Mouse (Mus musculus) liver, embryonic 16.5 days (tissue): Measurements from ENCODE around the gene Polr3c. TPM values are rescaled to one million over a fixed set of nuclear protein-coding genes. Genes with fewer than 3 reads are reported as not detected.

Experiments used
- ATAC-seq: fragments of 200-750 bp; cut with Nextera tagmentation; 2 replicates; pipeline ENCODE4 v1.8.0; 2017; ENCODE audit warnings: low read depth, mild to moderate bottlenecking, moderate number of reproducible peaks, moderate library complexity
- H3K27ac ChIP-seq: fragments of 300-500 bp; sonication (generic); 2 replicates; pipeline ENCODE4 v1.5.1; 2014; ENCODE audit warnings: mild to moderate bottlenecking, low read length
- H3K27me3 ChIP-seq: fragments of 300-500 bp; sonication (generic); 2 replicates; pipeline ENCODE4 v1.6.1; 2014; ENCODE audit warnings: low read depth, low read length, mixed read lengths; ENCODE audit not compliant: control insufficient read depth, insufficient read depth
- H3K36me3 ChIP-seq: fragments of 300-500 bp; sonication (generic); 2 replicates; pipeline ENCODE4 v1.6.1; 2014; ENCODE audit warnings: mild to moderate bottlenecking; ENCODE audit not compliant: control insufficient read depth, insufficient read depth
- H3K4me1 ChIP-seq: fragments of 300-500 bp; sonication (generic); 2 replicates; pipeline ENCODE4 v1.6.1; 2014; ENCODE audit warnings: low read depth, low read length, mixed read lengths; ENCODE audit not compliant: control insufficient read depth
- H3K4me2 ChIP-seq: fragments of 300-500 bp; sonication (generic); 2 replicates; pipeline ENCODE4 v1.6.1; 2014; ENCODE audit warnings: low read depth, low read length, mixed read lengths
- H3K4me3 ChIP-seq: fragments of 300-500 bp; sonication (generic); 2 replicates; pipeline ENCODE4 v1.5.1; 2014; ENCODE audit warnings: low read depth, mild to moderate bottlenecking, low read length
- H3K9ac ChIP-seq: fragments of 300-500 bp; sonication (generic); 2 replicates; pipeline ENCODE4 v1.6.1; 2014; ENCODE audit warnings: low read depth, low read length
- H3K9me3 ChIP-seq: fragments of 300-500 bp; sonication (generic); replicated peaks from 2 replicates; pipeline ENCODE4 v1.6.1; 2016; ENCODE audit warnings: low read length; ENCODE audit not compliant: control insufficient read depth
- WGBS: fragments of 180-500 bp; shearing (Covaris S2); extraction: QIAGEN DNeasy Blood & Tissue Kit; methylation state at CpG from one replicate; pipeline ENCODE4 v1.1.7; 2014; ENCODE audit not compliant: insufficient replicate concordance; 5-methylcytosine and 5-hydroxymethylcytosine counted together
- polyA plus RNA-seq: library from polyadenylated mRNA; unstranded; fragments of >200 nt; fragmentation: Nextera tagmentation; extraction: Ambion mirVana; gene quantifications from 2 replicates; pipeline ENCODE4 v1.2.1, GENCODE M21; 2015

Polr3c gene
- polyA plus RNA-seq, 1 experiment from 2014 or later = 19.4 TPM

DNA sequence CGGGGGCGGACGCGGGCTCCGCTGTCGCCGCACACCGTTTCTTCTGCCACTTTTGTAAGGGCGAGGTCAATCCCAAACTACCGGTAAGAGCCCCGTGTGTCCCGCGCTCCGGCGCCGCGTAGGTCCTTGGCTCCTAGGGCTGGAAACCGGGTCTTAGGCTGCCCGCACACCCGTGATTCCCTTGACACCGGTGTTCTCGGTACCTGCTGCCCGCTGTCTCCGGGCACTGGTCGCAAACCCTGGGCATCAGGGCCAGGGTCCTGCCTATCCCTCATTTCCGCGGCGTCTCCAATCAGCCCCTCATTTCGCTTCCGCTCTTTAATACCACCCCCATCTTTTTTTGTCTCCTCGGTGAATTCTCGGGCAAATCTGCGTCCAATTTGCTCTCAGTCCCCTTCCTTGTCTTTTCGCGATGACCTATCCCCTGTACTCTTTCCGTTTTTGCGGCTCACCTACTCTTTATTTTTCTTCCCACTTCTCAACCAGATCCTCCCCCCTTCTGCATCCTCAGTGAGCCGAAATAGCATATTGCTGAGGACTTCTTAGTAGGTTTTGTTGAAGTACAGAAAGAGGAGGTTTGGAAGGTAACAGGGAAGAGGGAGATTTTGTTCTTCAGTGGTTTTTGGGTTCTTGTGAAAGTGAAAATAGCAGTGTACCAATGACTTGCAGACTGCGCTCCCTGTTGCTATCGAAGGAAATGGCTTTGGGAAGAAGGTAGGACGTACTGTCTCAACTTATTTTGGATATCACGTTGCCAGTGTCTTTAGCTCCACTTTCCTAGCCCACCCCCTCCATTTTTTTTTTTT is 603 bp upstream of the Polr3c start:
- no peaks in the 10 kb centered on the region for H3K27me3 ChIP-seq
- under 1% methylated on average over 41 of the region's 42 CpGs for WGBS
- peak overlapping the region; percentile 80 for H3K4me2 ChIP-seq
- H3K9me3 ChIP-seq = no peaks in the 10 kb centered on the region
- peaks cover 15% of the 10 kb centered on the region for H3K4me1 ChIP-seq
- peak overlapping the region; percentile 95 for H3K4me3 ChIP-seq
- ATAC-seq = no peak
- peak overlapping the region; percentile 94 for H3K9ac ChIP-seq
- peaks cover 2% of the 10 kb centered on the region; the same call in 1 of the 2 replicates for H3K36me3 ChIP-seq
- H3K27ac ChIP-seq = peak overlapping the region; percentile 93

- no peak overlapping the region for H3K4me2 ChIP-seq
- ATAC-seq = no peak
- no peak overlapping the region for H3K4me3 ChIP-seq
- no peak overlapping the region for H3K9ac ChIP-seq
- no peaks in the 10 kb centered on the region for H3K27me3 ChIP-seq
- no peaks in the 10 kb centered on the region for H3K9me3 ChIP-seq
- H3K27ac ChIP-seq = no peak overlapping the region
- H3K36me3 ChIP-seq = peaks cover 6% of the 10 kb centered on the region
- H3K4me1 ChIP-seq = peaks cover 7% of the 10 kb centered on the region; the same call in 1 of the 2 replicates
- WGBS = 63% methylated on average over 14 of the region's 14 CpGs
Observed at GRCm38 (mm10) chr3:96719173-96719572, 8.3 kb downstream of the Polr3c start.

- Histone ChIP-seq H3K9me3 (no peaks in the 10 kb centered on the region), H3K4me3 (no peak overlapping the region), H3K27ac (no peak overlapping the region), H3K36me3 (peaks cover 22% of the 10 kb centered on the region), H3K9ac (no peak overlapping the region), H3K4me1 (no peaks in the 10 kb centered on the region), H3K4me2 (no peak overlapping the region), H3K27me3 (no peaks in the 10 kb centered on the region)
- ATAC-seq = no peak
- 29% methylated on average over 2 of the region's 2 CpGs for WGBS
Observed at GRCm38 (mm10) chr3:96715854-96716253, 11.6 kb downstream of the Polr3c start.

GRCm38 (mm10) chr3:96714286-96714685 is 13.1 kb downstream of the Polr3c start:
- Histone ChIP-seq H3K9ac (no peak overlapping the region), H3K36me3 (peaks cover 31% of the 10 kb centered on the region), H3K27me3 (no peaks in the 10 kb centered on the region), H3K9me3 (no peaks in the 10 kb centered on the region), H3K4me3 (no peak overlapping the region), H3K4me2 (no peak overlapping the region), H3K27ac (no peak overlapping the region), H3K4me1 (no peaks in the 10 kb centered on the region)
- no peak for ATAC-seq
- WGBS = 69% methylated on average over 5 of the region's 5 CpGs

DNA sequence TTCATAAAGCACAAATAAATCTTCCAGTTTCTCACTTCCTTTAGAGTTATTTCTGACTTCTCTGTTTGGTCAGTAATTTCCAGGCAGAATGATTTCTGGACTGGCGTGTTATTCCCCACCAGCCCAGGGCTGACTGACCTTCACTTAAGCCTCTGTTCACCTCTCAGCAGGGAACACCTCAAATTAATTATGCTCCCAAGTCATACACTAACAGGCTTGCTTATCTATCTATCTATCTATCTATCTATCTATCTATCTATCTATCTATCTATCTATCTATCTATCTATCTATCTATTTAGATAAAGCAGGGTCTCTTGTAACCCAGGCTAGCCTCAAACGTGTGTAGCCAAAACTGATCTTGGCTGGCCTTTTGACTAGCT is 18.8 kb downstream of the Polr3c start:
- WGBS = 51% methylated on average over 2 of the region's 2 CpGs
- Histone ChIP-seq H3K4me1 (peaks cover 3% of the 10 kb centered on the region; the same call in 1 of the 2 replicates), H3K9ac (no peak overlapping the region), H3K4me3 (no peak overlapping the region), H3K27me3 (peaks cover 7% of the 10 kb centered on the region), H3K4me2 (peak overlapping the region; percentile 79; the same call in 1 of the 2 replicates), H3K9me3 (no peaks in the 10 kb centered on the region), H3K27ac (no peak overlapping the region), H3K36me3 (peaks cover 24% of the 10 kb centered on the region)
- no peak for ATAC-seq

GRCm38 (mm10) chr3:96707903-96708683 is 19.3 kb downstream of the Polr3c start, which contains the start of gene Nudt17:
TSS of gene Nudt17 (minus strand) at chr3:96708562.
- Histone ChIP-seq H3K4me3 (peak within 1 kb of the TSS; percentile 54), H3K9ac (peak within 1 kb of the TSS; percentile 43; the same call in 1 of the 2 replicates)

DNA sequence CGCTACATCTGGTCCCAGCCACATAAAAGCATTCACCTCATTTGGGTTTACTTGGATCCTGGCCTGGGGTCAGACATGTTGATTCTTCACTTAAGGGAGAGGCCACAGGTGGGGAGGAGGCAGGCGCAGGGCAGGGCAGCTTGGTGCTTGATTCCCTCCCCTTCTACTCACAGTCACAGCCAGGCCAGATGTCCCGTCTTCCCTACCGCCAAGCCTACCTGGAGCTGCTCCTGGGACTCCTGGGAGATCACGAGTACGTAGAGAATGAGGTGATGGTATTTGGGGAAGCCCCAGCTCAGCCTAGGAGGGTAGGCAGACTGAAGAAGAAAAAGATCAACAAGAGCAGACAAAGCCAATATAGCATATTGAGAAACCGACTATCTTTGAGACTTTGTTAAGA is 20.4 kb downstream of the Polr3c start:
- Histone ChIP-seq H3K27ac (no peak overlapping the region), H3K4me3 (no peak overlapping the region), H3K4me2 (no peak overlapping the region), H3K9me3 (no peaks in the 10 kb centered on the region), H3K27me3 (peaks cover 7% of the 10 kb centered on the region), H3K4me1 (peaks cover 3% of the 10 kb centered on the region; the same call in 1 of the 2 replicates), H3K36me3 (peaks cover 14% of the 10 kb centered on the region), H3K9ac (no peak overlapping the region)
- ATAC-seq = no peak
- 73% methylated on average over 7 of the region's 7 CpGs for WGBS

More at GRCm38 (mm10) chr3:96707903-96708683, 19.3 kb downstream of the Polr3c start, which contains the start of gene Nudt17:
- H3K4me2 ChIP-seq = peak within 1 kb of the TSS; percentile 79
- no peak within 1 kb of the TSS for H3K27ac ChIP-seq
- peaks cover 3% of the 10 kb centered on the region; the same call in 1 of the 2 replicates for H3K4me1 ChIP-seq
- ATAC-seq = peak; percentile 78
- peaks cover 7% of the 10 kb centered on the region for H3K27me3 ChIP-seq
- H3K36me3 ChIP-seq = peaks cover 19% of the 10 kb centered on the region
- no peaks in the 10 kb centered on the region for H3K9me3 ChIP-seq
- WGBS = 6% methylated on average over 42 of the region's 42 CpGs

DNA sequence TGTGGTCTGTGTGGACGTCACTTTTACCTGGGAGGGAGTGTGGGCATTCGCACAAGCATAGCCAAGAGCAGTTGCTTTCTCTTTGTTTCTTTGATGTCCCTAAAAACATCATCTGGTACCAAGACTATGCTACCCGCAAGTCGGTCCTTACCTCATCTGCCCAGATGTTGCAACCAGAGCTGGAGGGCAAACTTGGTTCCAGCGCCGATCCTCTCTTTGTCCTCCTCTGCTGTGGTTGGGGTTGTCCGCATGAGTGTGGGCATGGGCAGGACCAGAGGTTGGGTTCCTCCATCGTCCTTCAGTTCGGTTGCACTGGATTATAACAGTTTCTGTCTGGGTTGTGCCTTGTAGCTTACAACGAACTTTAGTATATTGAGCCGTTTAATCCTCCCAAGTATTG is 21.2 kb downstream of the Polr3c start:
- 77% methylated on average over 11 of the region's 11 CpGs for WGBS
- no peaks in the 10 kb centered on the region for H3K9me3 ChIP-seq
- no peak overlapping the region for H3K9ac ChIP-seq
- no peak overlapping the region for H3K4me2 ChIP-seq
- H3K27ac ChIP-seq = no peak overlapping the region
- peaks cover 13% of the 10 kb centered on the region for H3K36me3 ChIP-seq
- H3K4me1 ChIP-seq = peaks cover 3% of the 10 kb centered on the region; the same call in 1 of the 2 replicates
- ATAC-seq = no peak
- no peak overlapping the region for H3K4me3 ChIP-seq
- peaks cover 7% of the 10 kb centered on the region for H3K27me3 ChIP-seq
